Mouse (Mus musculus): ENCODE results near the gene Tmem192. TPM values are rescaled to one million over a fixed set of nuclear protein-coding genes. Genes with fewer than 3 reads are reported as not detected.
A peak's percentile ranks its signal among the peaks of the same experiment; 100 is the strongest.

Gene Tmem192
- total RNA-seq (2012; rRNA removed): 6.3 and 7.0 TPM in 2 replicates
- polyA plus RNA-seq (2012; ENCODE audit: insufficient read depth in 1 of 2, insufficient read length in 2 of 2, low read depth in 1 of 2, low replicate concordance in 2 of 2, missing spikeins in 1 of 2): 10 to 100 TPM in 1 of 2 experiments, not detected in 1; 24.9 TPM

DNA sequence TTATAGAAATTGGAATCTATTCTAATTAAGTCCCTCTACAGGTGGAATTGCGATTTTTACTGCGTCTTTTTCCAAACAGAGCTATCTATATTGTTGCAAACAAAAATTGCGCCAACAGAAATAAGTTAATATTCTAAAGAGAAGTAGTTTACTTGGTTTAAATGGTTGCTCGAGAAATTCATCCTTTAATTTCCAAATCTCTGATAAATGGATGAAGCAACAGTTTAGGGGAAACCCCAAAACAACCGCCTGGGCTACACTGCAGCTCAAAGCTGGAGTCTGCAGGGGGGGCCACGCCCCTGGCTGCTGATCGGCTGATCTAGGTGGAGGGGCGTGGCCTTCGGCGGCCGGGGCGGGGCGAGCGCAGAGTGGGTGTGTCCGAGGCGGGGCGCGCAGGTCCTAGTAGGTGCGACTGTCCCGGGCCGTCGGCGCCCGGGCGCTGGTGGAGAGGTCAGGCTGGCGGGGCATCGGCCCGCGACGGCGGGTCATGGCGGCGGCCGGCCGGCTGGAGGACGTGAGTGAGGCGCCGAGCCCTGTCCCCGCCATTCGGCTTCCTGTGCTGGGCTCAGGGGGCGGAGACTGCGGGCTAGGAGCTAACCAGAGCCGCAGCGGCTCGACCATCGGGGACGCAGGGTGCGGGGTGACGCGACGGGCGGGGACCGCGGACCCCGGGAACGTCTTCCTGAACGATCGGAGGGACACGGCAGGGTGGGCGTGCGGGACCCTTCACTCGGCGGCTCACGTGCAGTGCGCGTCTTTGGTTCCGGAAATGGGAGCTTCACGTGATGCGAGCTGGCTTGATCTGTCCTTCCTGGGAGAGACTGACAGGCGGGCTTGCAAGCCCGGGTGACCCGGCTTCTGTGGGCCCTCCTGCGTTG, at the start of gene Tmem192:
Gene Tmem192, plus strand, starts transcription at position 366 of the 878 bp plus-strand sequence.
- Histone ChIP-seq H3K4me3 (ENCODE audit: control insufficient read depth in 1 of 2, insufficient read depth in 1 of 2, low read depth in 2 of 2, low read length in 2 of 2) (peak within 1 kb of the TSS; percentile 82 to 89), H3K27me3 (ENCODE audit: control insufficient read depth in 1 of 2, insufficient read depth in 2 of 2, low read length in 2 of 2) (no peaks in the 10 kb centered on the region), H3K36me3 (ENCODE audit: control insufficient read depth in 1 of 2, insufficient read depth in 2 of 2, low read length in 2 of 2) (peaks cover 0 to 4% of the 10 kb centered on the region in 2 experiments; a peak in 1 of 4 replicates), H3K9me3 (replicated peaks; ENCODE audit: insufficient read depth, low read length) (no peaks in the 10 kb centered on the region), H3K4me1 (ENCODE audit: control insufficient read depth in 1 of 2, insufficient read depth in 2 of 2, low read length in 2 of 2) (peaks cover 0 to 11% of the 10 kb centered on the region in 2 experiments; a peak in 2 of 4 replicates), H3K79me2 (ENCODE audit: control insufficient read depth, insufficient read depth, low read length, poor library complexity) (peaks cover 1% of the 10 kb centered on the region; the same call in 1 of the 2 replicates), H3K9ac (ENCODE audit: control insufficient read depth, low read depth, low read length, poor library complexity, severe bottlenecking) (peak within 1 kb of the TSS; percentile 79), H3K27ac (ENCODE audit: control insufficient read depth, low read depth, low read length) (peak within 1 kb of the TSS; percentile 70)
- peak; percentile 92 for DNase-seq (ENCODE audit: low read depth, low spot score)
- no peak for TF ChIP-seq E2F4 (IDR thresholded peaks at IDR 0.05; ENCODE audit: borderline replicate concordance, low read depth, low read length)
- TF ChIP-seq KAT2A (conservative IDR thresholded peaks at IDR 0.05; ENCODE audit: low read depth, low read length): no peak
- TF ChIP-seq ZMIZ1 (IDR thresholded peaks at IDR 0.05; ENCODE audit: low read depth, low read length): no peak
- TF ChIP-seq NRF1 (IDR thresholded peaks at IDR 0.05; ENCODE audit: insufficient read depth, low read depth, low read length, poor library complexity, severe bottlenecking): peak; percentile 43; the same call in 1 of the 2 replicates
- TF ChIP-seq SIN3A (IDR thresholded peaks at IDR 0.05; ENCODE audit: low read length): peak; percentile 33
- TF ChIP-seq MXI1 (IDR thresholded peaks at IDR 0.05; ENCODE audit: low read depth, low read length): peak; percentile 66
- peak; percentile 51 for TF ChIP-seq ETS1 (IDR thresholded peaks at IDR 0.05; ENCODE audit: low read depth, low read length)
- TF ChIP-seq ZKSCAN1 (IDR thresholded peaks at IDR 0.05; ENCODE audit: low read depth, low read length): no peak
- TF ChIP-seq MAZ (IDR thresholded peaks at IDR 0.05; ENCODE audit: low read depth, low read length): 0 out of 2 replicates have a peak, but pooled peaks have one; percentile 24
- TF ChIP-seq CHD1 (IDR thresholded peaks at IDR 0.05; ENCODE audit: low read depth, low read length): no peak
- peak; percentile 64; the same call in 1 of the 2 replicates for TF ChIP-seq HCFC1 (IDR thresholded peaks at IDR 0.05; ENCODE audit: low read depth, low read length)
- TF ChIP-seq ZNF384 (IDR thresholded peaks at IDR 0.05; ENCODE audit: low read depth, low read length): no peak
- no peak; the same call in 1 of the 2 replicates for TF ChIP-seq TBP (IDR thresholded peaks at IDR 0.05; ENCODE audit: low read depth, low read length)
- peak; percentile 84 for TF ChIP-seq MAX (IDR thresholded peaks at IDR 0.05; ENCODE audit: low read length)
- no peak for TF ChIP-seq MYB (IDR thresholded peaks at IDR 0.05; ENCODE audit: low read depth, low read length)
- TF ChIP-seq USF2 (IDR thresholded peaks at IDR 0.05; ENCODE audit: borderline replicate concordance in 1 of 2, insufficient read depth in 1 of 2, low read depth in 1 of 2, low read length in 2 of 2): peak in 1 of 2 experiments; percentile 78; a peak in 2 of 4 replicates
- peak; percentile 64 for TF ChIP-seq ELF1 (IDR thresholded peaks at IDR 0.05; ENCODE audit: low read depth, low read length)
- TF ChIP-seq MYC (IDR thresholded peaks at IDR 0.05; ENCODE audit: low read depth, low read length): peak; percentile 29; the same call in 1 of the 2 replicates
- peak; percentile 94 for TF ChIP-seq USF1 (IDR thresholded peaks at IDR 0.05; ENCODE audit: low read depth, low read length)
- peak; percentile 45; the same call in 1 of the 2 replicates for TF ChIP-seq NELFE (IDR thresholded peaks at IDR 0.05; ENCODE audit: low read depth, low read length)
- no peak for TF ChIP-seq TAL1 (IDR thresholded peaks at IDR 0.05; ENCODE audit: low read length)
- TF ChIP-seq POLR2A (IDR thresholded peaks at IDR 0.05; ENCODE audit: control insufficient read depth in 1 of 2, insufficient read depth in 1 of 2, low read depth in 1 of 2, low read length in 2 of 2, poor library complexity in 1 of 2): peak; percentile 64 to 65; a peak in 3 of 4 replicates
- TF ChIP-seq BHLHE40 (IDR thresholded peaks at IDR 0.05; ENCODE audit: borderline replicate concordance, low read depth, low read length): peak; percentile 96
